Mouse (Mus musculus) splenic B cell, adult 2 months (primary cell): ENCODE data around the gene Pctp.
A peak's percentile ranks its signal among the peaks of the same experiment; 100 is the strongest.

Source experiments
- DNase-seq: peaks from one replicate; pipeline ENCODE4 v3.0.0-alpha.2; 2011; ENCODE audit warnings: low read depth, low spot score
- H3K27me3 ChIP-seq: 2 replicates; pipeline ENCODE4 v1.6.1; 2012; ENCODE audit warnings: mild to moderate bottlenecking, low read length, moderate library complexity, mixed read lengths; ENCODE audit not compliant: control insufficient read depth, poor library complexity, insufficient read depth, severe bottlenecking
- H3K36me3 ChIP-seq: 2 replicates; pipeline ENCODE4 v1.6.1; 2012; ENCODE audit warnings: mild to moderate bottlenecking, low read length, moderate library complexity, mixed read lengths; ENCODE audit not compliant: control insufficient read depth, poor library complexity, insufficient read depth, severe bottlenecking

Pctp gene

DNA sequence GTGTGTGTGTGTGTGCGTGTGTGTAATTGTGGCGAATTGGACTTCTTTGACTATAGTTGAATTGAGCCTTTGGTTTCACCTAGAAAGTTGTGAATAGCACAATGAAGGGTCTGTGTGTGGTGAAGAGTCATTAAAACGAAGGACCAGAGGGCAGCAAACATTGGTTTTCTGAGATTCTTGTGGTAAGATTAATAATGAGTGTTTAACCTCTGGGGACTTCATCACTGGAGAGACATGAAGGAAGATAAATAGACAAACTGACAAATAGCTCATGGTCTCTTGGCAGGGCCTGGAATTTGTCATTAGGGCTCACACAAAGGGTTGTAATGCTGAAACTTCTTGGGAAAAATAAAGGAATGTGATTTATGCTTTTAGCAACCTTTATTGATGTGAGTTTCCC lies 31.4 kb downstream of the Pctp start:
- DNase-seq, result no peak
- no peaks in the 10 kb centered on the region for H3K36me3 ChIP-seq
- no peaks in the 10 kb centered on the region for H3K27me3 ChIP-seq

DNA sequence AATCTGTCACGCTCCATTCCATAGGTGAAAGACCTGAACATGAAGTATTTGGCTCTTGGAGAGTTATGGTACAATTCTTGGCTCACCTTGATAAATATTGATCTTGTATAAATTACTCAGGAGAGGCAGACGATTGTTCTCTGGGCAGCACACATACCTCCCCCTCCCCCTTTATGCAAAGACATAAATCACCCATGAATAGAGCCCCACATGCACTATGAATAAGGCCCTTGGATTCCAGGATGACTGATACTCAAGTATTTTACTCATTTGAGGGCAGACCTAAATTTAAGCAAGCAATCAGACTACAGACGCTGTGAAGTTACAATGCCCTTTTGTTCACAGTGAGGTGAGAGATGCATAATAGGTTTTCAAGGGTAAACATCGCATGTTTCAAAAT lies 32.0 kb downstream of the Pctp start:
- no peaks in the 10 kb centered on the region for H3K36me3 ChIP-seq
- DNase-seq, result no peak
- no peaks in the 10 kb centered on the region for H3K27me3 ChIP-seq

DNA sequence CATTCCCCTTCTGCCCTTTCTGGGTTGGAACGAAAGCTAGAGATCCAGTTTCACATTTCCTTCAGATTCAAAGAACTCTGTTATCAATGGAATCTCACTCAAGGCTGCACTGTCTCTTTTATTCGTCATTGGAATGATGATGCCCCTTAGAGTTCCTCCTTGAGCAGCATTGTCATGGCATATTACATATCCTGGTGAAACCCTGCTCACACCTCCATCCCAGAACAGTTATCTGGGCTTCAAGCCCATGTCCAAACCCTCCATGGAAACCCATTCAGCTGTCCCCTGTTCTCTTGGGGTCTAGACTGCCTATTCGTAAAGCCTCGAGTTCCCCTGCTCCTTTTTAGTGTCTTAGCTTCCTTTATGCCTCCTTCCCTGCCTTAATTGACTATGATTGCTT lies 33.6 kb downstream of the Pctp start:
- DNase-seq, result no peak
- no peaks in the 10 kb centered on the region for H3K27me3 ChIP-seq
- H3K36me3 ChIP-seq, result no peaks in the 10 kb centered on the region

DNA sequence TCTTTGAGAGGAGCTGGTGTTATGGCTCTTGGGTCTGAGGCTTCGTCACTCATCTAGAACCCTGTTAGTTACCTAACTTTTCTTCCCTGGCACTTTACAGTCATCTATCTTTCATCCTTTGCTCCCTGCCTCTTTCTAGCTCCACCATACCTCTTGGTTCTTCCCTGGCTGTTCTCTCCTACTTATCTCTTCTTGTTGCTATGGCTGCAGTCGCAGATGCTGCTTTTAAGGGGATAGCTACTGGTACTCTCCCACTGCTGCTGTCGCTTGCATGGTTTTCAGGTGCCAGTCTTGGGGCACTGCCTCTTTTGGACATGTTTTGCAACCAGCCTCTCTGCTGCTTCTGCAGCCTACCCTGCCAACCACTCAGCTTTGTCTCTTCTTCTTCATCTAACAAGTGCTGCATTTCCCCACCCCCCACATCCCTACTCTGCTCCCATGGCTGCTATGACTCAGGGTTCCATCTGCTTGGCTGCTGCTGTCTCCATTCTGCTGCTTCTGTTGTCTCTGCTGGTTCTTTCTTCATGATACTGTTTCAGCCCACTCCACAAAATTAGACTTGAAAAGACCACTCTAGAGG lies 51.9 kb downstream of the Pctp start:
- no peak for DNase-seq
- Histone ChIP-seq H3K36me3 (no peaks in the 10 kb centered on the region), H3K27me3 (no peaks in the 10 kb centered on the region)

DNA sequence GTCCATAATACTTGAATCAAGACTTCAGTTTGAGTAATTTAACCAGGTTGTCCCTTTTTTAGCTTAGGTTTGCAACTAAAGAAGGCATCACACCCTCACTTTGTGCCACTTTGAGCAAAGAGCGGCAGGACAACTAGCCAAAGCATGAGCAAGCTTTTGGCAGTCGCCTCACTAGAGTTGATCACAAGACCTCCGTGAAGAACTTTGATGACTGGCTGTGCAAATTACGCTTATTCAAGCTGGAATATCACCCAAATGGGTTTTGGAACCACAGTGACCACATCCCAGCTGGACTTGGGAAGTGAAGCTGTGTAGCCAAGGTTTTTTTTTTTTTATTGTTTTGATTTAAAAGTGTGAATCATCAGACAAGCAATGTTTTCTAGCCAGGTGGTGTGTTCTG lies 54.9 kb downstream of the Pctp start:
- H3K27me3 ChIP-seq, result no peaks in the 10 kb centered on the region
- DNase-seq, result no peak
- no peaks in the 10 kb centered on the region for H3K36me3 ChIP-seq

DNA sequence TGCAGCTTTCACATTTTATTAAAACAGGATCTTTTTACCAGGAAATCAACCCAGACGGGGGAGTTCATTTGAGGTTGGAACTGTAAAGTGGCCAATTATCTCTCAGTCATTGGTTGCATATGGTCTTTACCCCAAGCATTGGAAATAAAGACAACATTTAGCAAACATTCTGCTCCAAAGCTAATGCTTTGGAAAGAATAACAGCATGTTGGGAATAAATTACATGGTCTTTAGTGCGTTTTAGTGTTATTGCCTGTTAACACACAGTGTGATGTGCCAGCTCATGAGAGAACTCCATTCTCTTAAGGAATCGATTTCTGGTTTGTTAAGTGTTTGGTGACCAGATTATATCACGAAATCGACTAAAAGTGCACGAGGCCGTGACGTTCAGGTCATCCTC lies 57.5 kb downstream of the Pctp start:
- no peaks in the 10 kb centered on the region for H3K27me3 ChIP-seq
- no peak for DNase-seq
- no peaks in the 10 kb centered on the region for H3K36me3 ChIP-seq

DNA sequence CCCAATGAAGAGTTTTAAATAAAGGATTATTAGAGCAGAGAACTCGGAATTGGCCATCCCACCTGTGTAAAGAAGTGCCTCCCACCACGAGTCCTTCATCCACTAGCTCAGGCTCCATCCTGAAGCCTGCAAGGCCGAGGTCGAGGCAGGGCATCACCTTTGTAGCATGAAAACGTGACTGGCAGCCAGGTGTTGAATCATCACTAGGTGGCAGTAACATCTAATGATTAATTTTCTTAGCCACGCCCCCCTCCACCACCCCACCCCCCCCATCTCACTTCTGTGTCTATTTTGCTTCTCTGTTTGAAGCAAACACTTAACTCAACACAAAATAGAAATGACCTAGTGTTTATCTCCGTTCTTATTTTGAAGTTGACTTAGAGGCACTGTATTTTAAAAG lies 65.5 kb downstream of the Pctp start:
- peak; percentile 5 for DNase-seq

More for the DNA sequence above, 65.5 kb downstream of the Pctp start:
- H3K27me3 ChIP-seq, result no peaks in the 10 kb centered on the region
- H3K36me3 ChIP-seq, result no peaks in the 10 kb centered on the region
